Mouse (Mus musculus) heart, postnatal 0 days (tissue): ENCODE data around the gene Rem2. TPM values are rescaled to one million over a fixed set of nuclear protein-coding genes. Genes with fewer than 3 reads are reported as not detected.

Experiments
- ATAC-seq: fragments of 200-750 bp; cut with Nextera tagmentation; 2 replicates; pipeline ENCODE4 v1.8.0; 2017; ENCODE audit warnings: low read depth, moderate number of reproducible peaks, moderate library complexity; ENCODE audit not compliant: insufficient read depth
- DNase-seq: peaks from one replicate; pipeline ENCODE4 v3.0.0-alpha.2; 2016; ENCODE audit warnings: low spot score
- H3K27ac ChIP-seq: fragments of 300-500 bp; sonication (generic); 2 replicates; pipeline ENCODE4 v1.5.1; 2014; ENCODE audit warnings: low read depth, mild to moderate bottlenecking
- H3K27me3 ChIP-seq: fragments of 300-500 bp; sonication (generic); 2 replicates; pipeline ENCODE4 v1.6.1; 2014; ENCODE audit warnings: low read length, mixed read lengths; ENCODE audit not compliant: control insufficient read depth, insufficient read depth
- H3K36me3 ChIP-seq: fragments of 300-500 bp; sonication (generic); replicated peaks from 2 replicates; pipeline ENCODE4 v1.6.1; 2014; ENCODE audit warnings: low read length, mixed read lengths; ENCODE audit not compliant: control insufficient read depth, insufficient read depth
- H3K4me1 ChIP-seq: fragments of 300-500 bp; sonication (generic); 2 replicates; pipeline ENCODE4 v1.6.1; 2014; ENCODE audit warnings: antibody characterized with exemption; ENCODE audit not compliant: control insufficient read depth, insufficient read depth
- H3K4me2 ChIP-seq: fragments of 300-500 bp; sonication (generic); 2 replicates; pipeline ENCODE4 v1.6.1; 2014; ENCODE audit warnings: low read depth, mild to moderate bottlenecking, low read length, moderate library complexity
- H3K4me3 ChIP-seq: fragments of 300-500 bp; sonication (generic); 2 replicates; pipeline ENCODE4 v1.5.1; 2014; ENCODE audit warnings: low read depth, low read length
- H3K9ac ChIP-seq: fragments of 300-500 bp; sonication (generic); replicated peaks from 2 replicates; pipeline ENCODE4 v1.6.1; 2014; ENCODE audit warnings: low read depth, low read length, mixed read lengths
- H3K9me3 ChIP-seq: fragments of 300-500 bp; sonication (generic); replicated peaks from 2 replicates; pipeline ENCODE4 v1.6.1; 2016; ENCODE audit warnings: low read length; ENCODE audit not compliant: control insufficient read depth
- CTCF ChIP-seq: IDR thresholded peaks from 2 replicates; pipeline ENCODE4 v1.5.1; 2016; ENCODE audit warnings: antibody characterized with exemption, control low read depth, low read depth
- EP300 ChIP-seq: IDR thresholded peaks from 2 replicates; pipeline ENCODE4 v1.6.1; 2016; ENCODE audit warnings: antibody characterized with exemption, low read depth
- WGBS: fragments of 180-500 bp; shearing (Covaris S2); extraction: QIAGEN DNeasy Blood & Tissue Kit; methylation state at CpG from one replicate; pipeline ENCODE4 v1.1.7; 2014; 5-methylcytosine and 5-hydroxymethylcytosine counted together
- polyA plus RNA-seq: library from polyadenylated mRNA; unstranded; fragments of >200 nt; fragmentation: Nextera tagmentation; extraction: Ambion mirVana; gene quantifications from 2 replicates; pipeline ENCODE4 v1.2.1, GENCODE M21; 2015
- total RNA-seq: library from RNA; depleted of rRNA; stranded (reverse); fragments of >200 nt; gene quantifications from 2 replicates; pipeline ENCODE4 v1.2.3, GENCODE M21; 2014; ENCODE audit warnings: low replicate concordance

Gene Rem2
- total and polyA plus RNA-seq, 2 experiments from 2014 or later: 0.27 TPM; not detected in 1

- DNase-seq (no peak), ATAC-seq (no peak)
- TF ChIP-seq EP300: 0 out of 2 replicates have a peak, but pooled peaks have one; percentile 20
- no peak for TF ChIP-seq CTCF
- WGBS: 14% methylated on average over 12 of the region's 12 CpGs
- peak overlapping the region; percentile 91 for H3K27ac ChIP-seq
- H3K4me1 ChIP-seq: no peaks in the 10 kb centered on the region
- H3K9me3 ChIP-seq: no peaks in the 10 kb centered on the region
- H3K4me2 ChIP-seq: peak overlapping the region; percentile 93
- H3K4me3 ChIP-seq: peak overlapping the region; percentile 97
- H3K27me3 ChIP-seq: no peaks in the 10 kb centered on the region
- H3K9ac ChIP-seq: peak overlapping the region; percentile 93; the same call in 1 of the 2 replicates
- peaks cover 21% of the 10 kb centered on the region for H3K36me3 ChIP-seq
Measured at GRCm38 (mm10) chr14:54463108-54463958, 12.6 kb upstream of the Rem2 start.

- Histone ChIP-seq H3K9me3 (no peaks in the 10 kb centered on the region), H3K9ac (peak within 1 kb of the TSS; percentile 93), H3K27me3 (no peaks in the 10 kb centered on the region), H3K27ac (peak within 1 kb of the TSS; percentile 91), H3K4me1 (no peaks in the 10 kb centered on the region), H3K4me3 (peak within 1 kb of the TSS; percentile 97), H3K36me3 (peaks cover 26% of the 10 kb centered on the region), H3K4me2 (peak within 1 kb of the TSS; percentile 93)
- no peak for TF ChIP-seq CTCF
- 0 out of 2 replicates have a peak, but pooled peaks have one; percentile 6 for TF ChIP-seq EP300
- ATAC-seq (peak; percentile 91), DNase-seq (peak; percentile 88)
- under 1% methylated on average over 30 of the region's 35 CpGs for WGBS
Measured at GRCm38 (mm10) chr14:54463959-54464292, 12.0 kb upstream of the Rem2 start, which contains the start of gene Lrp10. Gene Lrp10 (plus strand): TSS chr14:54464137.

GRCm38 (mm10) chr14:54464293-54465005 lies 11.5 kb upstream of the Rem2 start:
- H3K4me2 ChIP-seq: peak overlapping the region; percentile 93
- WGBS: under 1% methylated on average over 39 of the region's 57 CpGs
- ATAC-seq (peak; percentile 71), DNase-seq (peak; percentile 70)
- peak overlapping the region; percentile 91 for H3K27ac ChIP-seq
- TF ChIP-seq EP300: no peak
- TF ChIP-seq CTCF: peak; percentile 58
- H3K27me3 ChIP-seq: no peaks in the 10 kb centered on the region
- no peaks in the 10 kb centered on the region for H3K9me3 ChIP-seq
- peak overlapping the region; percentile 93 for H3K9ac ChIP-seq
- H3K4me1 ChIP-seq: no peaks in the 10 kb centered on the region
- peaks cover 32% of the 10 kb centered on the region for H3K36me3 ChIP-seq
- H3K4me3 ChIP-seq: peak overlapping the region; percentile 97

GRCm38 (mm10) chr14:54471467-54471866 lies 4.4 kb upstream of the Rem2 start:
- H3K9me3 ChIP-seq: no peaks in the 10 kb centered on the region
- H3K4me3 ChIP-seq: no peak overlapping the region
- TF ChIP-seq CTCF (no peak), EP300 (no peak)
- 90% methylated on average over 2 of the region's 2 CpGs for WGBS
- H3K27me3 ChIP-seq: 0 out of 2 replicates have a peak, but pooled peaks cover under 1% of the 10 kb centered on the region
- H3K4me1 ChIP-seq: peaks cover 4% of the 10 kb centered on the region; the same call in 1 of the 2 replicates
- ATAC-seq (no peak), DNase-seq (no peak)
- no peak overlapping the region for H3K4me2 ChIP-seq
- H3K9ac ChIP-seq: no peak overlapping the region
- H3K27ac ChIP-seq: no peak overlapping the region
- H3K36me3 ChIP-seq: peaks cover 37% of the 10 kb centered on the region

- Histone ChIP-seq H3K9ac (no peak overlapping the region), H3K4me3 (no peak overlapping the region), H3K27ac (no peak overlapping the region), H3K9me3 (no peaks in the 10 kb centered on the region), H3K36me3 (peaks cover 31% of the 10 kb centered on the region), H3K4me2 (no peak overlapping the region), H3K27me3 (0 out of 2 replicates have a peak, but pooled peaks cover 6% of the 10 kb centered on the region), H3K4me1 (peaks cover 10% of the 10 kb centered on the region; the same call in 1 of the 2 replicates)
- TF ChIP-seq EP300 (no peak), CTCF (no peak)
- ATAC-seq (no peak), DNase-seq (no peak)
- WGBS: 47% methylated on average over 5 of the region's 5 CpGs
Measured at GRCm38 (mm10) chr14:54472671-54473070, 3.2 kb upstream of the Rem2 start.
